Mouse (Mus musculus): Measurements from ENCODE around the gene Khsrp. TPM values are rescaled to one million over a fixed set of nuclear protein-coding genes. Genes with fewer than 3 reads are reported as not detected.

The Khsrp gene
- polyA plus RNA-seq, 1 experiment: 82.8 TPM

DNA sequence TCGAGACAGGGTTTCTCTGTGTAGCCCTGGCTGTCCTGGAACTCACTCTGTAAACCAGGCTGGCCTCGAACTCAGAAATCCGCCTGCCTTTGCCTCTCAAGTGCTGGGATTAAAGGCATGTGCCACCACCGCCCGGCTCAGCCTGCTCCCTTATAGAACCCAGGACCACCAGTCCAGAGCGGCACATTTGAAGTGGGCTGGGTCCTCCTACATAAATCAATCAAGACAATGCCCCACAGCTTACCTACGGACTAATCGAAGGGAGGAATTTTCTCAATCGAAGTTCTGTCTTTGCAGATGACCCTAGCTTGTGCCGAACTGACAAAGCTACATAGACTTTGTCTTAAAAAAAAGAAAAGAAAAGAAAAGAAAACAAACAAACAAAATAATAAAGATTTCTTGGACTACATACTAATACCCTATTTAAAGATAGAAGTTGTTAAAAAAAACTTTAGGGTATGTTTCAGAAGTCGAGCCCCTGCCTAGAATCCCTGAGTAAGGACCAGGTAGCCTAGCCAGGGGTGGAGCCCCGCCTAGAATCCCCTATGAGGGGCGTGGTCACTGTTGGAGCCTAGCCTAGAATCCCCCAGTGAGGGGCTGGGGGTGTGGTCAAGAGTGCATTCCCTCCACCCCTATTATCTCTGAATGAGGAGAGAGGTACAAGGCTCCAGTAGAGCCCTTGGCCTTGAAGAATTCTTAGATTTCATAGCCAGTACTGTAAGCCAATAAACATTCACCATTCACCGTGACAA is 57.2 kb downstream of the Khsrp start:
- H3K4me3 ChIP-seq (ENCODE audit: extremely low read depth, insufficient read depth, insufficient read length): no peak overlapping the region
- H3K36me3 ChIP-seq (ENCODE audit: control insufficient read depth, insufficient read depth, low read length): no peaks in the 10 kb centered on the region
- TF ChIP-seq POLR2A (IDR thresholded peaks at IDR 0.05; ENCODE audit: low read depth, low read length): no peak
- no peak for TF ChIP-seq CTCF (IDR thresholded peaks at IDR 0.05; ENCODE audit: extremely low read depth, insufficient read depth, insufficient read length, insufficient replicate concordance)
- no peak overlapping the region for H3K27ac ChIP-seq (ENCODE audit: insufficient read depth, low read length)
- no peaks in the 10 kb centered on the region for H3K4me1 ChIP-seq (ENCODE audit: control insufficient read depth, insufficient read depth, insufficient read length)
- H3K27me3 ChIP-seq (ENCODE audit: control insufficient read depth, insufficient read depth, low read length): no peaks in the 10 kb centered on the region
- WGBS: 81% methylated on average over 14 of the region's 14 CpGs
- no peak for DNase-seq (ENCODE audit: low read depth in 1 of 2, low spot score in 2 of 2)

Other genes starting within 250 kb of the Khsrp start
- gene Rfx2, start 200.5 kb downstream of the Khsrp start, polyA plus RNA-seq (2012; rRNA removed): 13.6 and 16.5 TPM in 2 replicates
- not detected in 2 replicates for gene Acsbg2, start 157.1 kb downstream of the Khsrp start, polyA plus RNA-seq (2012; rRNA removed)
- gene 1700061G19Rik, start 156.0 kb downstream of the Khsrp start, polyA plus RNA-seq (2012; rRNA removed): 0.09 and 0.21 TPM in 2 replicates
- 36.2 and 46.1 TPM in 2 replicates for gene Mllt1, start 96.1 kb downstream of the Khsrp start, polyA plus RNA-seq (2012; rRNA removed)
- gene Acer1, start 49.4 kb downstream of the Khsrp start, polyA plus RNA-seq (2012; rRNA removed): not detected in 2 replicates
- 66.7 and 103 TPM in 2 replicates for gene Clpp, start 41.2 kb downstream of the Khsrp start, polyA plus RNA-seq (2012; rRNA removed)
- 20.3 and 22.3 TPM in 2 replicates for gene Alkbh7, start 34.2 kb downstream of the Khsrp start, polyA plus RNA-seq (2012; rRNA removed)
- not detected in 2 replicates for gene Pspn, start 31.5 kb downstream of the Khsrp start, polyA plus RNA-seq (2012; rRNA removed)
- gene Gtf2f1, start 20.2 kb downstream of the Khsrp start, polyA plus RNA-seq (2012; rRNA removed): 18.5 and 26.8 TPM in 2 replicates
- 0.07 and 0.12 TPM in 2 replicates for gene Gm17949, start 20.1 kb downstream of the Khsrp start, polyA plus RNA-seq (2012; rRNA removed)
- not detected in 2 replicates for gene Slc25a41, start 10.1 kb upstream of the Khsrp start, polyA plus RNA-seq (2012; rRNA removed)
- gene Crb3, start 27.6 kb upstream of the Khsrp start, polyA plus RNA-seq (2012; rRNA removed): 6.3 and 6.8 TPM in 2 replicates
- gene Slc25a23, start 28.3 kb upstream of the Khsrp start, polyA plus RNA-seq (2012; rRNA removed): 10.7 and 13.1 TPM in 2 replicates
- gene Dennd1c, start 47.0 kb upstream of the Khsrp start, polyA plus RNA-seq (2012; rRNA removed): 94.1 and 116 TPM in 2 replicates
- 1.6 and 1.7 TPM in 2 replicates for gene Tubb4a, start 56.3 kb upstream of the Khsrp start, polyA plus RNA-seq (2012; rRNA removed)
- 2.7 and 3.4 TPM in 2 replicates for gene Tnfsf9, start 73.8 kb upstream of the Khsrp start, polyA plus RNA-seq (2012; rRNA removed)
- 0.36 and 0.55 TPM in 2 replicates for gene Cd70, start 118.3 kb upstream of the Khsrp start, polyA plus RNA-seq (2012; rRNA removed)
- gene Tnfsf14, start 162.7 kb upstream of the Khsrp start, polyA plus RNA-seq (2012; rRNA removed): 6.1 and 7.9 TPM in 2 replicates
- gene C3, start 196.6 kb upstream of the Khsrp start, polyA plus RNA-seq (2012; rRNA removed): 160 and 170 TPM in 2 replicates
- gene Gpr108, start 216.9 kb upstream of the Khsrp start, polyA plus RNA-seq (2012; rRNA removed): 38.5 and 39.0 TPM in 2 replicates
- 9.8 and 10.5 TPM in 2 replicates for gene Trip10, start 217.9 kb upstream of the Khsrp start, polyA plus RNA-seq (2012; rRNA removed)
- 51.6 and 53.3 TPM in 2 replicates for gene Vav1, start 247.6 kb upstream of the Khsrp start, polyA plus RNA-seq (2012; rRNA removed)